Mouse (Mus musculus): ENCODE data around the gene Gm11627. TPM values are rescaled to one million over a fixed set of nuclear protein-coding genes. Genes with fewer than 3 reads are reported as not detected.
"Not testable (repeated sequence)": the region's sequence is repeated elsewhere in the genome, so short reads cannot be mapped to it uniquely, and the experiment has no call there.

The Gm11627 gene
- polyA plus RNA-seq, 1 experiment from 2014 or later = 4.3 TPM

DNA sequence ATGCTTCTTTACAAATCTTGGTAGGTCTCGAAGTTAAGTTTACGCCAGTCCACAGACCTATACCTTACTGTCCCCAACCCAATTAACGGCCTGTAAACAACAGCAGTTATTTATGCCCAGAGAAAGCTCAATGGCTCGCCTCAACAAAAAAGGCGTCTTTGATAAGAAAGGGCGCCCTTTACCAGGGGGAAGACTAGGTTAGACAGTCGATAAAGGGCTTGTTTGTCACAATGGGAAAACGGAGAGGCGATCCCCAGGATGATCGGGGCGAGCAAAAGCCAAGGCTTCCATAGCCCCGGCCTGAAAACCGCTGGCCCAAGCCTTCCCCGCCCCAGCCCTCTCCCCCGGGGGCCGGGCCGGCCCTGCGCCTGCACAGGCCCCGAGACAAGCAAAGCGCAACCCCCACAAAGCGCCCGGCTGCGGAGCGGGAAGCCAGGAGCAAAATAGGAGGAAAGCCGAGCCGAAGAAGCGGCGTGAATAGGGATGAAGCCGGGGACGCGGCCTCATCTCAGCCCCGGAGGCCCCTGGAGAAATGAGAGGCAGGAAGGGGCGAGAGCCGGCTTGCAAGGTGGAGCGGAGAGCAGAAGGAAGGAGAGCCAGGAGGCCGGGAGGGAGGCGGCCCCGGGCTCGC lies 23.7 kb downstream of the Gm11627 start:
- Histone ChIP-seq H3K9ac (peak overlapping the region; percentile 91), H3K4me2 (replicated peaks) (peak overlapping the region; percentile 63), H3K4me1 (peaks cover 21% of the 10 kb centered on the region), H3K27ac (peak overlapping the region; percentile 95), H3K9me3 (replicated peaks) (no peaks in the 10 kb centered on the region), H3K36me3 (no peaks in the 10 kb centered on the region), H3K4me3 (peak overlapping the region; percentile 73), H3K27me3 (no peaks in the 10 kb centered on the region)
- WGBS = under 1% methylated on average over 39 of the region's 39 CpGs
- peak; percentile 65 for ATAC-seq (ENCODE audit: low FRiP score)

DNA sequence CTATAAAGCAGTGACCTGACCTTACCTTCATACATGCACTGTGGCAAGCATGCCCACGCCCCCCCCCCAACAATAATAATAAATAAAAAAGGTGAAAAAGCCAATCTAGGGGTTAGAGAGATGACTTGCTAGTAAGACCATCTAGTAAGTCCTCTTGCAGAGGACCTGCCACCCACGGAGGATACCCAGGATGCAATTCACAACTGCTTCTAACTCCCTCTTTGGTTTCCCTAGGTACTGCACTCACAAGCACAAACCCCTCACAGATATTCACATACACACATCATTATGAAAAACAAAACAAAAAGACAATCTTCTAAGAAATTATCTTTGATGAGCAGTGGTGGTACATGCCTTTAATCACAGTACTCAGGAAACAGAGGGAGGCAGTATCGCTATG lies 27.2 kb downstream of the Gm11627 start:
- 93% methylated on average over 3 of the region's 3 CpGs for WGBS
- H3K4me2 ChIP-seq (replicated peaks) = no peak overlapping the region
- no peak overlapping the region for H3K9ac ChIP-seq
- no peaks in the 10 kb centered on the region for H3K36me3 ChIP-seq
- H3K27me3 ChIP-seq = no peaks in the 10 kb centered on the region
- H3K4me3 ChIP-seq = no peak overlapping the region
- H3K4me1 ChIP-seq = peaks cover 21% of the 10 kb centered on the region
- no peak for ATAC-seq (ENCODE audit: low FRiP score)
- peak overlapping the region; percentile 12; the same call in 1 of the 2 replicates for H3K27ac ChIP-seq
- H3K9me3 ChIP-seq (replicated peaks) = no peaks in the 10 kb centered on the region

DNA sequence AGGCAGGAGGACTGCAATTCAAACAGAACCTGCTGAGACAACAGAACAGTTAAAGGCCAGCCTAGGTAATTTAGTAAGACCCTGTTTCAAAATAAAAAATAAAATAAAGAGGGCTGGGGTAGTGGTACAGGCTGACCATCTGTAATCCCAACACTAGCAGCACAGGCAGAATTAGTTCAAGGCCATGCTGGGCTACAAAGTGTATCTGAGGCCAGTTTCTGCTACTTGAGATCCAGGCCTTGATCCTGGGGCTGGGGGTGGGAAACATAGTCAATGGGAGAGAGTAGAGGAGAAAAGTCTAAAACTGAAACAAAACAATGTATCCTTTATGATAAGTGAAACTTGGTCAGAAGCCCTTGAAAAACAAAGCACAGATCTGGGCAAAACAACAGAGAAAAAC lies 28.1 kb downstream of the Gm11627 start:
- Histone ChIP-seq H3K4me1 (peaks cover 21% of the 10 kb centered on the region), H3K4me2 (replicated peaks) (no peak overlapping the region), H3K27ac (no peak overlapping the region), H3K27me3 (no peaks in the 10 kb centered on the region), H3K9me3 (replicated peaks) (no peaks in the 10 kb centered on the region), H3K4me3 (no peak overlapping the region), H3K36me3 (no peaks in the 10 kb centered on the region), H3K9ac (no peak overlapping the region)
- no peak for ATAC-seq (ENCODE audit: low FRiP score)

DNA sequence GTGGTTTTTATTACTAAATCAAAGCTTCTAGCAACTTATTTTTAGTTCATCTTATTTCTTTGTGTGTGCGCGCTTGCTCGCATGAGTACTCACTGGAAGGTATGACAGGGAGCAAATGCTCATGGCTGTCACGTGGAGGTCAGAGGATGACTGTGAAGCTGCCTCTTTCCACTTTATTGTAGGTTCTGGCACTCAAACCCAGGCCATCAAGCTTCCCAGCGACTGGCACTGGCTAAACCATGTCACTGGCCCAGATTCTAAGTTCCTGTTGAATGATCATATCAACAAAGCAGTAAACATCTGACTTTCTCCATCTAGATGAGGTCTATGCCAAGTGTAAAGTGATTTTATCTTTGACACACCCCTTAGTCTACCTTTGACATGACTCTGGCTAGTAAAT lies 37.8 kb downstream of the Gm11627 start:
- Histone ChIP-seq H3K27ac (no peak overlapping the region), H3K4me2 (replicated peaks) (no peak overlapping the region), H3K27me3 (no peaks in the 10 kb centered on the region), H3K4me1 (peaks cover 2% of the 10 kb centered on the region), H3K4me3 (no peak overlapping the region), H3K9ac (no peak overlapping the region), H3K9me3 (replicated peaks) (no peaks in the 10 kb centered on the region), H3K36me3 (no peaks in the 10 kb centered on the region)
- 94% methylated on average over 5 of the region's 5 CpGs for WGBS
- no peak for ATAC-seq (ENCODE audit: low FRiP score)

DNA sequence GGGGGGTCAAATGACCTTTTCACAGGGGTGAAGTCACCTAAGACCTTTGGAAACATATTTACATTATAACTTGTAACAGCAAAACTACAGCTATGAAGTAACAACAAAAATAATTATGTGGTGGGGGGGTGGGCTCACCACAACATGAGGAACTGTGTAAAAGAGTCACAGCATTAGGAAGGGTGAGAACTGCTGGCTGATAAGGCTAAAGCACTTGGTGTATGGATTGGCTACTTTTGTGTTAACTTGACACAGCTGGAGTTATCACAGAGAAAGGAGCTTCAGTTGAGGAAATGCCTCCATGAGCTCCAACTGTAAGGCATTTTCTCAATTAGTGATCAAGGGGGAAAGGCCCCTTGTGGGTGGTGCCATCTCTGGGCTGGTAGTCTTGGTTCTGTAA lies 39.0 kb downstream of the Gm11627 start:
- not testable (repeated sequence) for H3K36me3 ChIP-seq; ATAC-seq (ENCODE audit: low FRiP score); H3K9me3 ChIP-seq (replicated peaks); H3K4me3 ChIP-seq; H3K27me3 ChIP-seq; H3K4me2 ChIP-seq (replicated peaks); H3K27ac ChIP-seq; H3K4me1 ChIP-seq; H3K9ac ChIP-seq

GRCm38 (mm10) chr11:102539690-102540089 lies 39.6 kb downstream of the Gm11627 start:
- no peaks in the 10 kb centered on the region; the same call in 1 of the 2 replicates for H3K4me1 ChIP-seq
- no peaks in the 10 kb centered on the region for H3K9me3 ChIP-seq (replicated peaks)
- peaks cover 3% of the 10 kb centered on the region; the same call in 1 of the 2 replicates for H3K36me3 ChIP-seq
- no peak overlapping the region for H3K4me2 ChIP-seq (replicated peaks)
- WGBS = 48% methylated on average over 1 of the region's 1 CpGs
- no peak overlapping the region for H3K4me3 ChIP-seq
- H3K9ac ChIP-seq = no peak overlapping the region
- no peaks in the 10 kb centered on the region for H3K27me3 ChIP-seq
- H3K27ac ChIP-seq = no peak overlapping the region
- no peak for ATAC-seq (ENCODE audit: low FRiP score)

DNA sequence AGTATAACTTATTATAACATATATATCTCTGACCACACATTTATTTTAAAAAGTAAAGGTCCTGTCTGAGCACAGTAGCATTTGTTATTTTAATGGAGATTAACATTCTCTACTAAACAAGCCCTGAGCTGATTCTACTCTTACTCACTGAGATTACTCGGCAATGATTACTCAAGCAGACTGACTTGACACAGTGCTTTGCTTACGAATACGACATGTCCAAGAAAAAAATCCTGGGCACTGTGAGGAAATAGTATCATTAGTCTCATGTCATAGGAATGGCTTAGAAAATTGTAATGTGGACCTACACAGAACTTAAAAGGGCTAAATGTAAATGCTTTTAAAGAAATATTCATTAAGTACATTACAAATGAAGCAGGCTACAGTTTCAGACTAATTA lies 43.1 kb downstream of the Gm11627 start:
- WGBS = 68% methylated on average over 3 of the region's 3 CpGs
- Histone ChIP-seq H3K9ac (no peak overlapping the region), H3K4me3 (no peak overlapping the region), H3K27me3 (no peaks in the 10 kb centered on the region), H3K9me3 (replicated peaks) (no peaks in the 10 kb centered on the region), H3K4me2 (replicated peaks) (no peak overlapping the region), H3K27ac (no peak overlapping the region), H3K36me3 (peaks cover 3% of the 10 kb centered on the region; the same call in 1 of the 2 replicates), H3K4me1 (no peaks in the 10 kb centered on the region; the same call in 1 of the 2 replicates)
- no peak for ATAC-seq (ENCODE audit: low FRiP score)

DNA sequence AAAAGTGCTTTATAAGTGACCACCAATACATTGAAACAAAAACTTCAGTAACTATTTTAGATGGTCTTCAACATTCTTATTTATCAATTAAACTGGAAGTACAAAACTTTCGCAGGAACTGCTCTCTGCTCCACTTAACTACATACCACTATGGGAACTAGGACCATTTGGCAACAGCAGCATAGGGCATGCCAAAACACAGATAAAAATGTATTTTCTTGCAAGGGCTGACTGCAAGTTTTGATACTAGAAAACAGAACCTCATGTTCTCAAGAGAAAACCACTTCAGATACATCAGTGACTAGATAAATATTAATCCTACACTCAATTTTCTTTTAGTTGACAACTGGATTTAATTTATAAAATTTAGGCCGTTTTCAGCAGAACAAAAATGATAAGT lies 45.2 kb downstream of the Gm11627 start:
- no peak for ATAC-seq (ENCODE audit: low FRiP score)
- WGBS = 94% methylated on average over 2 of the region's 2 CpGs

DNA sequence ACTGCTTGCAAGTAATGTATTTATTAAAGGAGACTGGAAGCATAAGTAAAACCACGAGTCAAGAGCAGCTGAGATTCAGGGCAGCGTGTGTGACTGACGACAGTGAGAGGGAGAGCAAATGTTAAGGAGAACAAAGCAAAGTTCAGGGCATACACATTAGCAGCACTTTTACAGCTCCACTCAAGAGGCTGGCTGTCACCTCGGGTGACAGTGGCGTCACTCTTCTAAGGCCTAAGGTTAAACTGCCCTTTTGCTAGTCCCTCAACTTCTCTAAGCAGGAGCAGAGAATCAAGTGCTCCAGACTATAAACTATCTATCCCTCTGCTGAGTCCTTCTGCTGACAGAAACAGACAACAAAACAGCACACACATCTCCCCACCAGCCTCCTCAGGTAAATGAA lies 47.8 kb downstream of the Gm11627 start:
- H3K4me1 ChIP-seq = no peaks in the 10 kb centered on the region
- no peak overlapping the region for H3K4me3 ChIP-seq
- 60% methylated on average over 5 of the region's 5 CpGs for WGBS
- no peak overlapping the region for H3K4me2 ChIP-seq (replicated peaks)
- no peak overlapping the region for H3K9ac ChIP-seq
- no peak for ATAC-seq (ENCODE audit: low FRiP score)
- no peaks in the 10 kb centered on the region for H3K9me3 ChIP-seq (replicated peaks)
- H3K36me3 ChIP-seq = peaks cover 9% of the 10 kb centered on the region; the same call in 1 of the 2 replicates
- no peak overlapping the region for H3K27ac ChIP-seq
- H3K27me3 ChIP-seq = no peaks in the 10 kb centered on the region

More for the DNA sequence above, 45.2 kb downstream of the Gm11627 start:
- Histone ChIP-seq H3K9ac (no peak overlapping the region), H3K36me3 (peaks cover 3% of the 10 kb centered on the region; the same call in 1 of the 2 replicates), H3K27ac (no peak overlapping the region), H3K4me1 (no peaks in the 10 kb centered on the region), H3K4me3 (no peak overlapping the region), H3K9me3 (replicated peaks) (no peaks in the 10 kb centered on the region), H3K27me3 (no peaks in the 10 kb centered on the region), H3K4me2 (replicated peaks) (no peak overlapping the region)

Other genes with a start within 250 kb of the Gm11627 start
- gene Slc4a1, start 213.3 kb downstream of the Gm11627 start, polyA plus RNA-seq (2016; fragmentation: Nextera tagmentation; extraction: Ambion mirVana) = 30.8 and 33.5 TPM in 2 replicates
- gene Rundc3a, start 186.1 kb downstream of the Gm11627 start, polyA plus RNA-seq (2016; fragmentation: Nextera tagmentation; extraction: Ambion mirVana) = 125 and 140 TPM in 2 replicates
- gene Slc25a39, start 171.5 kb downstream of the Gm11627 start, polyA plus RNA-seq (2016; fragmentation: Nextera tagmentation; extraction: Ambion mirVana) = 148 and 157 TPM in 2 replicates
- gene Grn, start 149.1 kb downstream of the Gm11627 start, polyA plus RNA-seq (2016; fragmentation: Nextera tagmentation; extraction: Ambion mirVana) = 96.9 and 101 TPM in 2 replicates
- gene Fam171a2, start 131.8 kb downstream of the Gm11627 start, polyA plus RNA-seq (2016; fragmentation: Nextera tagmentation; extraction: Ambion mirVana) = 21.5 and 22.8 TPM in 2 replicates
- 7.1 and 8.5 TPM in 2 replicates for gene Itga2b, start 109.3 kb downstream of the Gm11627 start, polyA plus RNA-seq (2016; fragmentation: Nextera tagmentation; extraction: Ambion mirVana)
- gene Gpatch8, start 23.1 kb downstream of the Gm11627 start, polyA plus RNA-seq (2016; fragmentation: Nextera tagmentation; extraction: Ambion mirVana) = 74.6 and 76.7 TPM in 2 replicates
- gene Fzd2, start 24.9 kb upstream of the Gm11627 start, polyA plus RNA-seq (2016; fragmentation: Nextera tagmentation; extraction: Ambion mirVana) = 39.9 and 40.8 TPM in 2 replicates
- gene Meioc, start 84.3 kb upstream of the Gm11627 start, polyA plus RNA-seq (2016; fragmentation: Nextera tagmentation; extraction: Ambion mirVana) = 0.82 and 1.1 TPM in 2 replicates
- gene Ccdc43, start 118.3 kb upstream of the Gm11627 start, polyA plus RNA-seq (2016; fragmentation: Nextera tagmentation; extraction: Ambion mirVana) = 44.0 and 48.0 TPM in 2 replicates
- 33.3 and 35.3 TPM in 2 replicates for gene Adam11, start 182.0 kb upstream of the Gm11627 start, polyA plus RNA-seq (2016; fragmentation: Nextera tagmentation; extraction: Ambion mirVana)
- gene Gjc1, start 240.2 kb upstream of the Gm11627 start, polyA plus RNA-seq (2016; fragmentation: Nextera tagmentation; extraction: Ambion mirVana) = 77.6 and 81.3 TPM in 2 replicates